Mouse (Mus musculus): Measurements from ENCODE around the gene Cacna2d3. TPM values are rescaled to one million over a fixed set of nuclear protein-coding genes. Genes with fewer than 3 reads are reported as not detected.

Gene Cacna2d3
- polyA plus RNA-seq, 1 experiment from 2014 or later: 14.8 TPM

GRCm38 (mm10) chr14:29712621-29713020, 9.0 kb downstream of the Cacna2d3 start:
- H3K27me3 ChIP-seq: peaks cover 19% of the 10 kb centered on the region
- H3K9me3 ChIP-seq: no peaks in the 10 kb centered on the region
- H3K4me2 ChIP-seq (replicated peaks): no peak overlapping the region
- no peak for ATAC-seq (ENCODE audit: insufficient number of reproducible peaks, insufficient read depth, low FRiP score, low TSS enrichment)
- H3K4me1 ChIP-seq: no peaks in the 10 kb centered on the region
- H3K9ac ChIP-seq: no peak overlapping the region
- WGBS: 76% methylated on average over 3 of the region's 3 CpGs
- no peak overlapping the region for H3K27ac ChIP-seq
- H3K36me3 ChIP-seq: no peaks in the 10 kb centered on the region
- H3K4me3 ChIP-seq: no peak overlapping the region

- Histone ChIP-seq H3K27me3 (peaks cover 18% of the 10 kb centered on the region; the same call in 1 of the 2 replicates), H3K9ac (no peak overlapping the region), H3K4me2 (replicated peaks) (no peak overlapping the region), H3K4me3 (no peak overlapping the region), H3K9me3 (no peaks in the 10 kb centered on the region), H3K27ac (no peak overlapping the region), H3K4me1 (0 out of 2 replicates have a peak, but pooled peaks cover 2% of the 10 kb centered on the region), H3K36me3 (no peaks in the 10 kb centered on the region)
- WGBS: 35% methylated on average over 18 of the region's 18 CpGs
- no peak for ATAC-seq (ENCODE audit: insufficient number of reproducible peaks, insufficient read depth, low FRiP score, low TSS enrichment)
These were observed 13.9 kb downstream of the Cacna2d3 start for GRCm38 (mm10) chr14:29707561-29708335.

- Histone ChIP-seq H3K27ac (no peak overlapping the region), H3K9me3 (no peaks in the 10 kb centered on the region), H3K27me3 (peaks cover 8% of the 10 kb centered on the region; the same call in 1 of the 2 replicates), H3K9ac (no peak overlapping the region), H3K36me3 (no peaks in the 10 kb centered on the region), H3K4me1 (0 out of 2 replicates have a peak, but pooled peaks cover 2% of the 10 kb centered on the region), H3K4me3 (no peak overlapping the region), H3K4me2 (replicated peaks) (no peak overlapping the region)
- no peak for ATAC-seq (ENCODE audit: insufficient number of reproducible peaks, insufficient read depth, low FRiP score, low TSS enrichment)
- WGBS: 62% methylated on average over 5 of the region's 5 CpGs
These were observed 18.9 kb downstream of the Cacna2d3 start for GRCm38 (mm10) chr14:29702762-29703161.

GRCm38 (mm10) chr14:29696131-29696530, 25.5 kb downstream of the Cacna2d3 start:
- Histone ChIP-seq H3K36me3 (no peaks in the 10 kb centered on the region), H3K4me3 (no peak overlapping the region), H3K27me3 (no peaks in the 10 kb centered on the region), H3K27ac (no peak overlapping the region), H3K4me2 (replicated peaks) (no peak overlapping the region), H3K4me1 (no peaks in the 10 kb centered on the region), H3K9me3 (no peaks in the 10 kb centered on the region), H3K9ac (no peak overlapping the region)
- ATAC-seq (ENCODE audit: insufficient number of reproducible peaks, insufficient read depth, low FRiP score, low TSS enrichment): 0 out of 2 replicates have a peak, but pooled peaks have one; percentile 22
- WGBS: 9% methylated on average over 3 of the region's 3 CpGs

- H3K4me1 ChIP-seq: no peaks in the 10 kb centered on the region
- WGBS: 35% methylated on average over 1 of the region's 1 CpGs
- H3K36me3 ChIP-seq: no peaks in the 10 kb centered on the region
- no peak for ATAC-seq (ENCODE audit: insufficient number of reproducible peaks, insufficient read depth, low FRiP score, low TSS enrichment)
- H3K4me3 ChIP-seq: no peak overlapping the region
- no peaks in the 10 kb centered on the region for H3K27me3 ChIP-seq
- H3K4me2 ChIP-seq (replicated peaks): no peak overlapping the region
- no peaks in the 10 kb centered on the region for H3K9me3 ChIP-seq
- H3K9ac ChIP-seq: no peak overlapping the region
- H3K27ac ChIP-seq: no peak overlapping the region
These were observed 49.1 kb downstream of the Cacna2d3 start for GRCm38 (mm10) chr14:29672436-29673050.

- ATAC-seq (ENCODE audit: insufficient number of reproducible peaks, insufficient read depth, low FRiP score, low TSS enrichment): no peak
- H3K4me1 ChIP-seq: no peaks in the 10 kb centered on the region
- H3K4me3 ChIP-seq: no peak overlapping the region
- H3K27me3 ChIP-seq: no peaks in the 10 kb centered on the region
- H3K9me3 ChIP-seq: no peaks in the 10 kb centered on the region
- 63% methylated on average over 5 of the region's 5 CpGs for WGBS
- no peaks in the 10 kb centered on the region for H3K36me3 ChIP-seq
- H3K9ac ChIP-seq: no peak overlapping the region
- no peak overlapping the region for H3K27ac ChIP-seq
- H3K4me2 ChIP-seq (replicated peaks): no peak overlapping the region
These were observed 51.8 kb downstream of the Cacna2d3 start for GRCm38 (mm10) chr14:29669826-29670225.

- no peak for ATAC-seq (ENCODE audit: insufficient number of reproducible peaks, insufficient read depth, low FRiP score, low TSS enrichment)
- no peak overlapping the region for H3K4me2 ChIP-seq (replicated peaks)
- H3K4me1 ChIP-seq: no peaks in the 10 kb centered on the region
- H3K27me3 ChIP-seq: no peaks in the 10 kb centered on the region
- 48% methylated on average over 1 of the region's 1 CpGs for WGBS
- H3K9ac ChIP-seq: no peak overlapping the region
- no peak overlapping the region for H3K4me3 ChIP-seq
- no peaks in the 10 kb centered on the region for H3K9me3 ChIP-seq
- no peak overlapping the region for H3K27ac ChIP-seq
- no peaks in the 10 kb centered on the region for H3K36me3 ChIP-seq
These were observed 64.7 kb downstream of the Cacna2d3 start for GRCm38 (mm10) chr14:29657006-29657405.

GRCm38 (mm10) chr14:29650591-29650990, 71.1 kb downstream of the Cacna2d3 start:
- H3K27ac ChIP-seq: no peak overlapping the region
- H3K27me3 ChIP-seq: no peaks in the 10 kb centered on the region
- 73% methylated on average over 5 of the region's 5 CpGs for WGBS
- H3K4me1 ChIP-seq: no peaks in the 10 kb centered on the region
- H3K9ac ChIP-seq: no peak overlapping the region
- no peak overlapping the region for H3K4me2 ChIP-seq (replicated peaks)
- H3K36me3 ChIP-seq: no peaks in the 10 kb centered on the region
- no peaks in the 10 kb centered on the region for H3K9me3 ChIP-seq
- H3K4me3 ChIP-seq: no peak overlapping the region
- no peak for ATAC-seq (ENCODE audit: insufficient number of reproducible peaks, insufficient read depth, low FRiP score, low TSS enrichment)

GRCm38 (mm10) chr14:29648721-29649120, 72.9 kb downstream of the Cacna2d3 start:
- WGBS: 55% methylated on average over 6 of the region's 6 CpGs
- ATAC-seq (ENCODE audit: insufficient number of reproducible peaks, insufficient read depth, low FRiP score, low TSS enrichment): no peak

GRCm38 (mm10) chr14:29645421-29645820, 76.2 kb downstream of the Cacna2d3 start:
- H3K27me3 ChIP-seq: no peaks in the 10 kb centered on the region
- H3K9me3 ChIP-seq: no peaks in the 10 kb centered on the region
- H3K4me1 ChIP-seq: no peaks in the 10 kb centered on the region
- H3K4me2 ChIP-seq (replicated peaks): no peak overlapping the region
- no peak overlapping the region for H3K4me3 ChIP-seq
- H3K9ac ChIP-seq: no peak overlapping the region
- no peak for ATAC-seq (ENCODE audit: insufficient number of reproducible peaks, insufficient read depth, low FRiP score, low TSS enrichment)
- no peaks in the 10 kb centered on the region for H3K36me3 ChIP-seq
- WGBS: 77% methylated on average over 11 of the region's 11 CpGs
- H3K27ac ChIP-seq: no peak overlapping the region

More at GRCm38 (mm10) chr14:29648721-29649120, 72.9 kb downstream of the Cacna2d3 start:
- Histone ChIP-seq H3K27ac (no peak overlapping the region), H3K9ac (no peak overlapping the region), H3K4me1 (no peaks in the 10 kb centered on the region), H3K36me3 (no peaks in the 10 kb centered on the region), H3K27me3 (no peaks in the 10 kb centered on the region), H3K9me3 (no peaks in the 10 kb centered on the region), H3K4me2 (replicated peaks) (no peak overlapping the region), H3K4me3 (no peak overlapping the region)

GRCm38 (mm10) chr14:29643217-29643616, 78.4 kb downstream of the Cacna2d3 start:
- Histone ChIP-seq H3K9ac (no peak overlapping the region), H3K4me1 (no peaks in the 10 kb centered on the region), H3K4me3 (no peak overlapping the region), H3K27me3 (no peaks in the 10 kb centered on the region), H3K27ac (no peak overlapping the region), H3K9me3 (no peaks in the 10 kb centered on the region), H3K36me3 (no peaks in the 10 kb centered on the region), H3K4me2 (replicated peaks) (no peak overlapping the region)
- 75% methylated on average over 4 of the region's 4 CpGs for WGBS
- ATAC-seq (ENCODE audit: insufficient number of reproducible peaks, insufficient read depth, low FRiP score, low TSS enrichment): no peak

- no peaks in the 10 kb centered on the region for H3K27me3 ChIP-seq
- H3K4me3 ChIP-seq: no peak overlapping the region
- no peaks in the 10 kb centered on the region for H3K9me3 ChIP-seq
- no peaks in the 10 kb centered on the region for H3K36me3 ChIP-seq
- no peak for ATAC-seq (ENCODE audit: insufficient number of reproducible peaks, insufficient read depth, low FRiP score, low TSS enrichment)
- no peaks in the 10 kb centered on the region for H3K4me1 ChIP-seq
- no peak overlapping the region for H3K27ac ChIP-seq
- 66% methylated on average over 3 of the region's 3 CpGs for WGBS
- no peak overlapping the region for H3K4me2 ChIP-seq (replicated peaks)
- H3K9ac ChIP-seq: no peak overlapping the region
These were observed 82.4 kb downstream of the Cacna2d3 start for GRCm38 (mm10) chr14:29639266-29639665.
